Mouse (Mus musculus) adrenal gland, postnatal 36 days (tissue): ENCODE data around the gene Cnga4. TPM values are rescaled to one million over a fixed set of nuclear protein-coding genes. Genes with fewer than 3 reads are reported as not detected.
"Not testable (repeated sequence)": the region's sequence is repeated elsewhere in the genome, so short reads cannot be mapped to it uniquely, and the experiment has no call there.

Experiments
- DNase-seq, 2 experiments: peaks; one replicate each; pipeline ENCODE4 v3.0.0; 2021; ENCODE audit warnings: mixed read lengths in 1 of 2
- total RNA-seq, 2 experiments: library from RNA; stranded (reverse); gene quantifications; 2 replicates each; pipeline ENCODE4 v1.2.3; 2021

The Cnga4 gene
- total RNA-seq, 2 experiments from 2014 or later = not detected

GRCm38 (mm10) chr7:105414385-105414784, 10.0 kb downstream of the Cnga4 start:
- no peak for DNase-seq

GRCm38 (mm10) chr7:105416529-105416928, 12.2 kb downstream of the Cnga4 start:
- no peak for DNase-seq

- no peak for DNase-seq
These were observed 13.7 kb downstream of the Cnga4 start for GRCm38 (mm10) chr7:105418106-105418505.

- DNase-seq = no peak
These were observed 16.5 kb downstream of the Cnga4 start for GRCm38 (mm10) chr7:105420903-105421302.

- no peak for DNase-seq
These were observed 20.0 kb downstream of the Cnga4 start for GRCm38 (mm10) chr7:105424368-105424767.

GRCm38 (mm10) chr7:105425424-105426043, 21.2 kb downstream of the Cnga4 start, which contains the start of gene Cckbr:
Gene Cckbr (plus strand): TSS chr7:105425731.
- DNase-seq = no peak

GRCm38 (mm10) chr7:105426051-105426450, 21.7 kb downstream of the Cnga4 start:
- DNase-seq = no peak

GRCm38 (mm10) chr7:105432058-105432457, 27.7 kb downstream of the Cnga4 start:
- DNase-seq = no peak

- no peak for DNase-seq
These were observed 29.5 kb downstream of the Cnga4 start for GRCm38 (mm10) chr7:105433859-105434258.

- no peak for DNase-seq
These were observed 30.4 kb downstream of the Cnga4 start for GRCm38 (mm10) chr7:105434798-105435197.

- no peak for DNase-seq
These were observed 33.8 kb downstream of the Cnga4 start for GRCm38 (mm10) chr7:105437979-105438772.

- DNase-seq = no peak
These were observed 37.1 kb downstream of the Cnga4 start for GRCm38 (mm10) chr7:105441426-105441825.

- no peak for DNase-seq
These were observed 40.7 kb downstream of the Cnga4 start for GRCm38 (mm10) chr7:105445076-105445475.

- not testable (repeated sequence) for DNase-seq
These were observed 49.0 kb downstream of the Cnga4 start for GRCm38 (mm10) chr7:105453345-105453744.

Other genes starting within 250 kb of the Cnga4 start
- not detected for gene Olfr684, start 240.9 kb upstream of the Cnga4 start, total RNA-seq
- not detected for gene Olfr685, start 218.6 kb upstream of the Cnga4 start, total RNA-seq
- not detected for gene Olfr686, start 197.1 kb upstream of the Cnga4 start, total RNA-seq
- not detected for gene Olfr688, start 116.5 kb upstream of the Cnga4 start, total RNA-seq
- not detected for gene Olfr689, start 93.4 kb upstream of the Cnga4 start, total RNA-seq
- not detected for gene Olfr690, start 70.5 kb upstream of the Cnga4 start, total RNA-seq
- gene Olfr691, start 62.3 kb upstream of the Cnga4 start, total RNA-seq = not detected
- gene Olfr692, start 36.3 kb upstream of the Cnga4 start, total RNA-seq = not detected
- gene Gm5901, start 29.5 kb upstream of the Cnga4 start, total RNA-seq = not detected
- 10 to 100 TPM; 25.9 to 27.1 TPM for gene Fam160a2, start 4.5 kb upstream of the Cnga4 start, total RNA-seq
- not detected for gene Cckbr, start 21.2 kb downstream of the Cnga4 start, total RNA-seq
- 10 to 100 TPM; 60.2 to 76.0 TPM for gene Cavin3, start 77.7 kb downstream of the Cnga4 start, total RNA-seq
- 10 to 100 TPM; 47.3 to 53.0 TPM for gene Smpd1, start 149.8 kb downstream of the Cnga4 start, total RNA-seq
- gene Apbb1, start 177.1 kb downstream of the Cnga4 start, total RNA-seq = 10 to 100 TPM; 11.4 to 11.5 TPM
- 1 to 10 TPM in 1 of 2 experiments, under 1 TPM in 1; 0.23 to 1.6 TPM for gene Hpx, start 195.6 kb downstream of the Cnga4 start, total RNA-seq
- gene Trim3, start 229.0 kb downstream of the Cnga4 start, total RNA-seq = 10 to 100 TPM; 24.6 to 30.9 TPM
- 100 to 1,000 TPM; 101 to 139 TPM for gene Timm10b, start 235.5 kb downstream of the Cnga4 start, total RNA-seq
- gene Arfip2, start 235.8 kb downstream of the Cnga4 start, total RNA-seq = 10 to 100 TPM; 53.4 to 54.9 TPM
- gene Gm45799, start 236.0 kb downstream of the Cnga4 start, total RNA-seq = 1 to 10 TPM; 3.9 to 8.4 TPM
- gene Dnhd1, start 246.3 kb downstream of the Cnga4 start, total RNA-seq = 1 to 10 TPM; 1.6 to 2.3 TPM